Comparison of ENCODE assay signal across 20 mouse cellular contexts in the genomic region with DNA sequence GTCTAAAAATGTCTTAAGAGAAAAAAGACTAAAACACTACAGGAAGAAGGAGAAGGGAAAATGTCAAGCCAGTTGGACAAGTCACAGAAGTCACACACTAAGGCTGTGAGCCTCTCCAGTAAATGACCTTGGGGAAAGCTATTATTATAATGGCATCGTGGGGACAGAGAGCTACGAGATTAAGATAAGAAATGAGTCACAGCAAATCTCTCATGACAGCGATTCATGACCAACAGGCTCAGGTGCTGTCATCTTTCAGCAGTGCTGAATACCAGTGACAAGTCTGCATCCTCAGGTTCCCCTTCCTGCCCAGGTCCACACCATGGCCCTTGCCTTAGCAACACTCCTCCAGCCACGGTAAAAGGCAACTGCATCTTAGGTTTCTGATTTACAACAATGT. TPM values are rescaled to one million over a fixed set of nuclear protein-coding genes. Genes with fewer than 3 reads are reported as not detected.
DNase-seq lines count a peak whose midpoint lies in the region; ATAC-seq and TF ChIP-seq lines count a peak whose summit lies in the region.
"Had no signal": no experiment of that assay in that cellular context is flagged by ENCODE, and none has a peak within 500 bp of the region (broad histone marks: within the 10 kb centered on the region; RNA-seq: fewer than 3 reads in every experiment).

No protein-coding gene starts in this region.

- no peak overlapping the region for H3K4me3 ChIP-seq in G1E (ENCODE audit: low read depth, low read length)
- H3K4me3 ChIP-seq in intestine, embryonic 15.5 days (replicated peaks), result no peak overlapping the region
- H3K4me3 ChIP-seq: embryonic facial prominence, embryonic 10.5 days; erythroblast, embryonic 14.5 days; forebrain, embryonic 15.5 days; limb, embryonic 12.5 days; midbrain, embryonic 12.5 days had no signal

- TF ChIP-seq CTCF in G1E (IDR thresholded peaks at IDR 0.05; ENCODE audit: low read depth, low read length), result no peak

- H3K9me3 ChIP-seq in G1E (replicated peaks), result no peaks in the 10 kb centered on the region
- H3K9me3 ChIP-seq in intestine, embryonic 15.5 days, result no peaks in the 10 kb centered on the region
- H3K9me3 ChIP-seq: embryonic facial prominence, embryonic 10.5 days; forebrain, embryonic 15.5 days; limb, embryonic 12.5 days; midbrain, embryonic 12.5 days had no signal

- ATAC-seq in G1E (ENCODE audit: extremely low read depth, insufficient number of reproducible peaks, low FRiP score, poor library complexity, severe bottlenecking), result peak; percentile 51; the same call in 1 of the 2 replicates
- ATAC-seq in intestine, embryonic 15.5 days, result peak; percentile 78
- ATAC-seq: activated CD4-positive, CD25-positive, alpha-beta regulatory T cell, adult 4 months; CD4-positive, CD25-positive, alpha-beta regulatory T cell, adult 4 months; forebrain, embryonic 15.5 days had no signal

- H3K4me2 ChIP-seq in intestine, embryonic 15.5 days (replicated peaks), result no peak overlapping the region
- H3K4me2 ChIP-seq: forebrain, embryonic 15.5 days; limb, embryonic 12.5 days; midbrain, embryonic 12.5 days had no signal

- peaks cover 26% of the 10 kb centered on the region for H3K4me1 ChIP-seq in G1E (ENCODE audit: insufficient read depth, low read depth, low read length)
- H3K4me1 ChIP-seq in intestine, embryonic 15.5 days (replicated peaks), result no peaks in the 10 kb centered on the region
- H3K4me1 ChIP-seq: embryonic facial prominence, embryonic 10.5 days; forebrain, embryonic 15.5 days; limb, embryonic 12.5 days; midbrain, embryonic 12.5 days had no signal

- H3K36me3 ChIP-seq in G1E (replicated peaks), result peaks cover 73% of the 10 kb centered on the region
- no peaks in the 10 kb centered on the region for H3K36me3 ChIP-seq in intestine, embryonic 15.5 days
- H3K36me3 ChIP-seq: forebrain, embryonic 15.5 days; midbrain, embryonic 12.5 days had no signal

- H3K27ac ChIP-seq in intestine, embryonic 15.5 days, result no peak overlapping the region
- H3K27ac ChIP-seq: embryonic facial prominence, embryonic 10.5 days; forebrain, embryonic 15.5 days; limb, embryonic 12.5 days; liver, embryonic 14.5 days; midbrain, embryonic 12.5 days; stomach, postnatal 0 days had no signal

- H3K9ac ChIP-seq in intestine, embryonic 15.5 days, result no peak overlapping the region
- H3K9ac ChIP-seq: forebrain, embryonic 15.5 days; limb, embryonic 12.5 days; liver, embryonic 14.5 days; midbrain, embryonic 12.5 days had no signal

- no peaks in the 10 kb centered on the region for H3K27me3 ChIP-seq in G1E (ENCODE audit: insufficient read depth, low read length)
- H3K27me3 ChIP-seq in intestine, embryonic 15.5 days (replicated peaks), result no peaks in the 10 kb centered on the region
- H3K27me3 ChIP-seq: forebrain, embryonic 15.5 days; limb, embryonic 12.5 days; midbrain, embryonic 12.5 days had no signal

- DNase-seq in heart, adult 9 months (ENCODE audit: low spot score in 2 of 2), result peak; percentile 2 to 6
- no peak for DNase-seq in heart, adult 11 months
- DNase-seq in G1E (ENCODE audit: low spot score), result no peak
- peak; percentile 6 for DNase-seq in adrenal gland, postnatal 14 days
- DNase-seq in lung, adult 18-20 months, result no peak
- no peak for DNase-seq in urinary bladder, adult 18-20 months (ENCODE audit: low spot score in 2 of 2)
- DNase-seq: cerebellum, postnatal 25 days; kidney, adult 11 months; kidney, postnatal 10 days; thymus, postnatal 4 days had no signal

- 48% methylated on average over 4 of the region's 4 CpGs for WGBS in intestine, embryonic 15.5 days

RNA-seq across cellular contexts. Expression of a gene that starts 46.8 kb away (rescaled TPM):
- total RNA-seq in G1E (2014; fragmentation: Nextera tagmentation) (80.2 and 82.6 TPM in 2 replicates), G1E (2017) (21.0 and 22.6 TPM in 2 replicates)
- 7.2 and 7.9 TPM in 2 replicates for polyA plus RNA-seq in G1E (2012)
- total RNA-seq in adrenal gland, postnatal 14 days (2021), result 3.4 and 4.3 TPM in 2 replicates
- 1.5 and 1.8 TPM in 2 replicates for polyA plus RNA-seq in intestine, embryonic 15.5 days (2015; fragmentation: Nextera tagmentation; extraction: Ambion mirVana)

Comparison
In these comparisons a context has a peak if more than half of its experiments do, and no peak if none do; other contexts are left out.
1. DNase-seq: peak in heart, adult 9 months (2 of 2) and adrenal gland, postnatal 14 days (single experiment); none in heart, adult 11 months (single experiment), G1E (single experiment), lung, adult 18-20 months (0 of 2) and urinary bladder, adult 18-20 months (0 of 2).